Mouse (Mus musculus): ENCODE data around the gene F11r. TPM values are rescaled to one million over a fixed set of nuclear protein-coding genes. Genes with fewer than 3 reads are reported as not detected.

Gene F11r
- total and polyA plus RNA-seq, 3 experiments: 0.74 to 1.6 (median 1.3) TPM

DNA sequence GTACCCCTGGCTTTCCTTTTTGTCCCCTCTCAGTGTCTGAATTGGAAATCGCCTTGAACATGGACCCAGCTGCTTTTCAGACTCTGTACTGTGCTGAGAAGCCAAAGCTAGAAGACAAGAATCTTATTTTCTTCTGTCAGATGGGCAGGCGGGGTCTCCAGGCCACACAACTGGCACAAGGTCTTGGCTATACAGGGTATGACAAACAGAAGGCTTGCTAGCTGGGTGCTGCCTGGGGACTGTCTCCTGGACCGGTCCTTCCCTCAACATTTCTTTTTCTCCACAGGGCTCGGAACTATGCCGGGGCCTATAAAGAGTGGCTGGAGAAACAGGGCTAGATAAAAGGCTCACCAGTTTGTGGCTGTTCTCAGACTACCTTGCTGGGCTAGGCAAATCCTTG lies 17.4 kb upstream of the F11r start:
- Histone ChIP-seq H3K27ac (ENCODE audit: insufficient read depth, low read depth) (no peak overlapping the region), H3K4me1 (ENCODE audit: control insufficient read depth in 1 of 2, insufficient read depth in 2 of 2) (no peaks in the 10 kb centered on the region), H3K36me3 (replicated peaks in 1 of 2; ENCODE audit: control insufficient read depth in 1 of 2, insufficient read depth in 1 of 2, low read length in 1 of 2) (peaks cover 50 to 65% of the 10 kb centered on the region in 2 experiments), H3K79me2 (replicated peaks; ENCODE audit: control insufficient read depth, extremely low read depth, insufficient read depth, poor library complexity, severe bottlenecking) (peaks cover 2% of the 10 kb centered on the region; the same call in 1 of the 2 replicates), H3K4me3 (replicated peaks in 1 of 3; ENCODE audit: low read depth in 2 of 3, low read length in 2 of 3, poor library complexity in 1 of 3) (no peak overlapping the region), H3K4me2 (ENCODE audit: insufficient read depth, low read depth, poor library complexity, severe bottlenecking) (no peak overlapping the region), H3K9me3 (replicated peaks; ENCODE audit: low read length) (no peaks in the 10 kb centered on the region), H3K9ac (ENCODE audit: insufficient read depth, low read depth) (no peak overlapping the region), H3K27me3 (replicated peaks) (no peaks in the 10 kb centered on the region)
- in situ Hi-C loops (cut with MboI; ENCODE audit: low pct_ligation_motif_present, low pct_unique_long_range_greater_than_20kb, low sequenced_read_pairs) (no loop called here), dilution Hi-C loops (cut with MboI; ENCODE audit: extremely low pct_ligation_motif_present, extremely low pct_unique_long_range_greater_than_20kb, low sequenced_read_pairs) (no loop called here)
- TF ChIP-seq MAFK (IDR thresholded peaks at IDR 0.05; ENCODE audit: insufficient replicate concordance, low read length): no peak
- no peak for TF ChIP-seq PAX5 (IDR thresholded peaks at IDR 0.05; ENCODE audit: low read length)
- no peak for TF ChIP-seq IRF4 (IDR thresholded peaks at IDR 0.05; ENCODE audit: low read depth, low read length)
- no peak for TF ChIP-seq POLR2A (IDR thresholded peaks at IDR 0.05; ENCODE audit: low read depth, low read length)
- TF ChIP-seq TBP (conservative IDR thresholded peaks at IDR 0.05; ENCODE audit: low read depth, low read length): no peak
- no peak for TF ChIP-seq ZKSCAN1 (IDR thresholded peaks at IDR 0.05; ENCODE audit: borderline replicate concordance, low read depth, low read length)
- no peak for TF ChIP-seq RCOR1 (conservative IDR thresholded peaks at IDR 0.05; ENCODE audit: low read depth, low read length)
- TF ChIP-seq NELFE (IDR thresholded peaks at IDR 0.05; ENCODE audit: low read depth, low read length): no peak
- TF ChIP-seq MYC (IDR thresholded peaks at IDR 0.05; ENCODE audit: low read depth, low read length): no peak
- TF ChIP-seq CTCF (conservative IDR thresholded peaks at IDR 0.05 in 1 of 2, IDR thresholded peaks at IDR 0.05 in 1 of 2; ENCODE audit: low read depth in 2 of 2, low read length in 2 of 2): no peak
- TF ChIP-seq BHLHE40 (IDR thresholded peaks at IDR 0.05; ENCODE audit: low read depth, low read length): no peak
- no peak for TF ChIP-seq ZC3H11A (IDR thresholded peaks at IDR 0.05; ENCODE audit: low read depth, low read length)
- DNase-seq (ENCODE audit: extremely low read depth): no peak

DNA sequence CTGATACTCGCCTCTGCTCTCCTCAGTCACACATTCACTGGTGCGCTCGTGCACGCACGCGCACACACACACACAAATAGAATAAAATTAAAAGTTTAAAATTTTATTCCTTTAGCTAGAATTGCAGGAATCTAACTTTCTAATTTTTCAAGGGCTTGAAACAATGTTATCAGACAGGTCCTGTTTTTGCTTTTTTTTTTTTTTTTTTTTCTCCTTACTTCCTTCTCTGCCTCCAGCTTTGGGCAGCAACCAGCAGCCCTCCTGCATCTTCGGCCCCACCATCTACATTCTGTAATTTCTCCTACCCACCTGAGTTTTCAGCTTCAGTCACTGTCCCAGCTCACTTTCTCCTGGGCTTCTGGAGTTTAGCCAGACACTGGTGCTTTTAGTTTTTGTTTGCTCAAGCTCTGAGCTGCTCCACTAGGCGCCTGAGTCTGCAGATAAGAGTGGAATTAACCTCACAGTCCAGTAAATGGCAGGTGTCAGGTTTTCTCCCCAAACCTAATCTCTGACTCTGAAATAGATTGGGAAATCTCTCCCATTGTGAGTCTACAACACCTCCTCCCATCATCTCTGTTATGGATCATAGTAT lies 14.7 kb upstream of the F11r start:
- dilution Hi-C loops (cut with MboI; ENCODE audit: extremely low pct_ligation_motif_present, extremely low pct_unique_long_range_greater_than_20kb, low sequenced_read_pairs): no loop called here
- DNase-seq (ENCODE audit: extremely low read depth): no peak
- H3K4me1 ChIP-seq (ENCODE audit: control insufficient read depth in 1 of 2, insufficient read depth in 2 of 2): no peaks in the 10 kb centered on the region
- H3K4me2 ChIP-seq (ENCODE audit: insufficient read depth, low read depth, poor library complexity, severe bottlenecking): no peak overlapping the region
- no peak overlapping the region for H3K27ac ChIP-seq (ENCODE audit: insufficient read depth, low read depth)
- no peak overlapping the region for H3K4me3 ChIP-seq (replicated peaks in 1 of 3; ENCODE audit: low read depth in 2 of 3, low read length in 2 of 3, poor library complexity in 1 of 3)
- no peaks in the 10 kb centered on the region for H3K79me2 ChIP-seq (replicated peaks; ENCODE audit: control insufficient read depth, extremely low read depth, insufficient read depth, poor library complexity, severe bottlenecking)
- no peak for TF ChIP-seq ZC3H11A (IDR thresholded peaks at IDR 0.05; ENCODE audit: low read depth, low read length)
- TF ChIP-seq ELF1 (IDR thresholded peaks at IDR 0.05; ENCODE audit: low read depth, low read length): no peak
- TF ChIP-seq GABPA (IDR thresholded peaks at IDR 0.05; ENCODE audit: insufficient replicate concordance, low read depth, low read length): no peak
- no peak for TF ChIP-seq UBTF (IDR thresholded peaks at IDR 0.05; ENCODE audit: low read depth, low read length)
- no peak for TF ChIP-seq USF1 (IDR thresholded peaks at IDR 0.05; ENCODE audit: low read depth, low read length)
- no peak for TF ChIP-seq BHLHE40 (IDR thresholded peaks at IDR 0.05; ENCODE audit: low read depth, low read length)
- no peak for TF ChIP-seq E2F4 (IDR thresholded peaks at IDR 0.05; ENCODE audit: insufficient replicate concordance, low read depth, low read length)
- no peak for TF ChIP-seq POLR2A (IDR thresholded peaks at IDR 0.05; ENCODE audit: low read depth, low read length)
- no peak for TF ChIP-seq ZNF384 (IDR thresholded peaks at IDR 0.05; ENCODE audit: low read depth, low read length)
- TF ChIP-seq CTCF (conservative IDR thresholded peaks at IDR 0.05 in 1 of 2, IDR thresholded peaks at IDR 0.05 in 1 of 2; ENCODE audit: low read depth in 2 of 2, low read length in 2 of 2): no peak
- no peak for TF ChIP-seq MXI1 (IDR thresholded peaks at IDR 0.05; ENCODE audit: low read depth, low read length)
- TF ChIP-seq MAX (IDR thresholded peaks at IDR 0.05; ENCODE audit: low read length): no peak
- TF ChIP-seq TBP (conservative IDR thresholded peaks at IDR 0.05; ENCODE audit: low read depth, low read length): no peak
- TF ChIP-seq MYC (IDR thresholded peaks at IDR 0.05; ENCODE audit: low read depth, low read length): no peak
- no peak for TF ChIP-seq EP300 (IDR thresholded peaks at IDR 0.05; ENCODE audit: low read length)
- no peaks in the 10 kb centered on the region for H3K27me3 ChIP-seq (replicated peaks)
- H3K9me3 ChIP-seq (replicated peaks; ENCODE audit: low read length): no peaks in the 10 kb centered on the region
- in situ Hi-C loops (cut with MboI; ENCODE audit: low pct_ligation_motif_present, low pct_unique_long_range_greater_than_20kb, low sequenced_read_pairs): no loop called here
- no peak overlapping the region for H3K9ac ChIP-seq (ENCODE audit: insufficient read depth, low read depth)
- peaks cover 26 to 38% of the 10 kb centered on the region in 2 experiments for H3K36me3 ChIP-seq (replicated peaks in 1 of 2; ENCODE audit: control insufficient read depth in 1 of 2, insufficient read depth in 1 of 2, low read length in 1 of 2)
